Mouse (Mus musculus) forebrain, embryonic 14.5 days (tissue): ENCODE data around the gene Nrp1. TPM values are rescaled to one million over a fixed set of nuclear protein-coding genes. Genes with fewer than 3 reads are reported as not detected.

Experiments used
- microRNA counts: library from miRNA; unstranded; fragments of <30 nt; microRNA quantifications from one replicate; lab custom pipeline; 2016
- microRNA-seq: library from miRNA; unstranded; fragments of <30 nt; microRNA quantifications from one replicate; pipeline ENCODE4, GENCODE M21; 2016
- polyA plus RNA-seq: library from polyadenylated mRNA; unstranded; fragments of >200 nt; fragmentation: Nextera tagmentation; extraction: Ambion mirVana; gene quantifications from 2 replicates; pipeline ENCODE4 v1.2.1, GENCODE M21; 2014

Gene Nrp1
- polyA plus RNA-seq, 1 experiment from 2014 or later, result 57.9 TPM

MicroRNA genes within 50 kb of the gene (microRNA counts, 519-probe panel; counts per million panel counts)
- microRNA mmu-miR-1903 (lab: Ali Mortazavi, UCI), result not detected

Small RNA genes lying within 50 kb of the gene (microRNA-seq; reads per million reads assigned to microRNA genes)
- not detected for gene Mir1903
